14 mouse cellular contexts compared by ENCODE assay signal in the genomic region with DNA sequence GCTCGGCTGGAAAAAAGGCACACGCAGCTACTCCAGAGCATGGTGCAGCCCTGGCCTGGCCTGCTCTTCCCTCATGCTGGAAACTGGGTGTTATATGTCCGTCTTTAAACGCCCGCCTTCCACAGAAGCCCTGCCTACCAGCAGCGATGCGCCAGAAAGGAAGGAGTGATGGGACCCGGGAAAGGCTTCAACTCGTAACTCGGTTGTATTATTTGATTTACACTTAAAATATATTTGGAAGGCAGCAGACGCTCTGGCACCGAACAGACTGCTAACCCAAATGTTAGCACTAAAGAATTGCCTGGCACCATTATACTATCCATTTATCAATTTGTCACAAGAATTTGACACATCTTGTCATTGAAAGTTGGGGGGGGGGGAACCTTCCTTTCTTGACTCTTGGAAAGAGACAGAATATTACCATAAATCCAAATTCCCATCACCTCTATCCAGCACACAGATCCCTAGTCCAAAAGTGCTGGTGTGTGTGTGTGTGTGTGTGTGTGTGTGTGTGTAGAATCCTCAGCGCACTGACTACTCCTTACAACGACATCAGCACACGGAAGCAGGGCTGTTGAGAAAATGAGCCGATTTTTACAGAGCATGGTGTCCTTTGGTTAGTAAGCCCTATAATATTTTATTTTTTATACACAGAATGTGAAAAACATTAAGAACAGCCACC. TPM values are rescaled to one million over a fixed set of nuclear protein-coding genes. Genes with fewer than 3 reads are reported as not detected.
DNase-seq lines count a peak whose midpoint lies in the region; ATAC-seq and TF ChIP-seq lines count a peak whose summit lies in the region.
"Had no signal": no experiment of that assay in that cellular context is flagged by ENCODE, and none has a peak within 500 bp of the region (broad histone marks: within the 10 kb centered on the region; RNA-seq: fewer than 3 reads in every experiment).

No protein-coding gene starts in this region.

- H3K36me3 ChIP-seq in E14TG2a.4 (ENCODE audit: insufficient read depth, low read length) = 0 out of 2 replicates have a peak, but pooled peaks cover 3% of the 10 kb centered on the region
- H3K36me3 ChIP-seq in forebrain, embryonic 15.5 days = peaks cover 31% of the 10 kb centered on the region
- peaks cover 12% of the 10 kb centered on the region for H3K36me3 ChIP-seq in midbrain, embryonic 16.5 days (ENCODE audit: control insufficient read depth, insufficient read depth, low read length)

- no peak for TF ChIP-seq CTCF in E14TG2a.4 (conservative IDR thresholded peaks at IDR 0.05; ENCODE audit: low read length)

- no peaks in the 10 kb centered on the region for H3K9me3 ChIP-seq in E14TG2a.4 (ENCODE audit: low read length)
- no peaks in the 10 kb centered on the region for H3K9me3 ChIP-seq in forebrain, embryonic 15.5 days
- H3K9me3 ChIP-seq in midbrain, embryonic 16.5 days (replicated peaks; ENCODE audit: control insufficient read depth, low read length, poor library complexity, severe bottlenecking) = no peaks in the 10 kb centered on the region
- H3K9me3 ChIP-seq: embryonic facial prominence, embryonic 15.5 days; midbrain, embryonic 15.5 days; neural tube, embryonic 12.5 days had no signal

- H3K4me1 ChIP-seq in E14TG2a.4 (replicated peaks; ENCODE audit: low read depth, low read length) = peaks cover 49% of the 10 kb centered on the region
- H3K4me1 ChIP-seq in forebrain, embryonic 15.5 days = peaks cover 73% of the 10 kb centered on the region
- H3K4me1 ChIP-seq in midbrain, embryonic 16.5 days (ENCODE audit: control insufficient read depth, insufficient read depth, low read length) = peaks cover 12% of the 10 kb centered on the region

- 59% methylated on average over 16 of the region's 16 CpGs for whole genome bisulfite sequencing in forebrain, embryonic 15.5 days
- WGBS in midbrain, embryonic 16.5 days = 85% methylated on average over 16 of the region's 16 CpGs

- no peak for DNase-seq in frontal cortex, postnatal 36 days (ENCODE audit: low spot score in 2 of 2)
- peak; percentile 38 to 74 for DNase-seq in layer of hippocampus, postnatal 14 days (ENCODE audit: low spot score in 2 of 2)
- DNase-seq in kidney, postnatal 4 days = no peak
- no peak for DNase-seq in kidney, postnatal 10 days
- DNase-seq: gastrocnemius, postnatal 10 days; kidney, postnatal 14 days; thymus, adult 2 months had no signal

- peak; percentile 36 for ATAC-seq in frontal cortex, adult (ENCODE audit: low TSS enrichment)
- peak; percentile 69 for ATAC-seq in forebrain, embryonic 15.5 days (replicated peaks)
- no peak for ATAC-seq in midbrain, embryonic 16.5 days

- H3K9ac ChIP-seq in forebrain, embryonic 15.5 days (replicated peaks) = no peak overlapping the region
- no peak overlapping the region for H3K9ac ChIP-seq in midbrain, embryonic 16.5 days (ENCODE audit: low read depth, low read length)
- H3K9ac ChIP-seq: embryonic facial prominence, embryonic 15.5 days; midbrain, embryonic 15.5 days; neural tube, embryonic 12.5 days had no signal

- H3K4me3 ChIP-seq in E14TG2a.4 (replicated peaks; ENCODE audit: low read length) = peak overlapping the region; percentile 68
- no peak overlapping the region for H3K4me3 ChIP-seq in forebrain, embryonic 15.5 days
- H3K4me3 ChIP-seq in midbrain, embryonic 16.5 days (ENCODE audit: low read depth, low read length) = no peak overlapping the region
- H3K4me3 ChIP-seq: embryonic facial prominence, embryonic 15.5 days; midbrain, embryonic 15.5 days; neural tube, embryonic 12.5 days had no signal

- H3K27me3 ChIP-seq in E14TG2a.4 (ENCODE audit: insufficient read depth, low read length) = peaks cover 36% of the 10 kb centered on the region
- H3K27me3 ChIP-seq in forebrain, embryonic 15.5 days = no peaks in the 10 kb centered on the region
- H3K27me3 ChIP-seq in midbrain, embryonic 16.5 days (ENCODE audit: control insufficient read depth, insufficient read depth, low read depth, low read length) = peaks cover 2% of the 10 kb centered on the region; the same call in 1 of the 2 replicates
- H3K27me3 ChIP-seq: embryonic facial prominence, embryonic 15.5 days; midbrain, embryonic 15.5 days; neural tube, embryonic 12.5 days had no signal

- H3K27ac ChIP-seq in forebrain, embryonic 15.5 days (replicated peaks) = peak overlapping the region; percentile 89
- H3K27ac ChIP-seq in midbrain, embryonic 16.5 days (ENCODE audit: low read length) = no peak overlapping the region
- H3K27ac ChIP-seq: embryonic facial prominence, embryonic 15.5 days; midbrain, embryonic 15.5 days; neural tube, embryonic 12.5 days had no signal

- no peak overlapping the region for H3K4me2 ChIP-seq in forebrain, embryonic 15.5 days (replicated peaks)
- no peak overlapping the region for H3K4me2 ChIP-seq in midbrain, embryonic 16.5 days (ENCODE audit: low read length)
- H3K4me2 ChIP-seq: embryonic facial prominence, embryonic 15.5 days; midbrain, embryonic 15.5 days; neural tube, embryonic 12.5 days had no signal

RNA-seq across cellular contexts. Expression of gene Efnb2, which starts 39.7 kb away (rescaled TPM):
- 65.3 and 66.4 TPM in 2 replicates for polyA plus RNA-seq in forebrain, embryonic 15.5 days (2015; fragmentation: Nextera tagmentation; extraction: Ambion mirVana)
- total RNA-seq in layer of hippocampus, postnatal 14 days (2021) = 10 to 100 TPM; 31.6 to 35.0 TPM
- polyA plus RNA-seq in midbrain, embryonic 16.5 days (2015; fragmentation: Nextera tagmentation; extraction: Ambion mirVana) = 10.0 and 10.8 TPM in 2 replicates

Comparison
In these comparisons a context has a peak if more than half of its experiments do, and no peak if none do; other contexts are left out.
1. DNase-seq: peak in layer of hippocampus, postnatal 14 days (2 of 2); none in frontal cortex, postnatal 36 days (0 of 2), kidney, postnatal 4 days (0 of 2) and kidney, postnatal 10 days (single experiment).